Mouse (Mus musculus) mesoderm, embryonic 11.5 days (tissue): ENCODE measurements around the gene Dpp10.

Source experiments
- DNase-seq: peaks from one replicate; pipeline ENCODE4 v3.0.0-alpha.2; 2012; ENCODE audit warnings: low read depth, low spot score

The Dpp10 gene

DNA sequence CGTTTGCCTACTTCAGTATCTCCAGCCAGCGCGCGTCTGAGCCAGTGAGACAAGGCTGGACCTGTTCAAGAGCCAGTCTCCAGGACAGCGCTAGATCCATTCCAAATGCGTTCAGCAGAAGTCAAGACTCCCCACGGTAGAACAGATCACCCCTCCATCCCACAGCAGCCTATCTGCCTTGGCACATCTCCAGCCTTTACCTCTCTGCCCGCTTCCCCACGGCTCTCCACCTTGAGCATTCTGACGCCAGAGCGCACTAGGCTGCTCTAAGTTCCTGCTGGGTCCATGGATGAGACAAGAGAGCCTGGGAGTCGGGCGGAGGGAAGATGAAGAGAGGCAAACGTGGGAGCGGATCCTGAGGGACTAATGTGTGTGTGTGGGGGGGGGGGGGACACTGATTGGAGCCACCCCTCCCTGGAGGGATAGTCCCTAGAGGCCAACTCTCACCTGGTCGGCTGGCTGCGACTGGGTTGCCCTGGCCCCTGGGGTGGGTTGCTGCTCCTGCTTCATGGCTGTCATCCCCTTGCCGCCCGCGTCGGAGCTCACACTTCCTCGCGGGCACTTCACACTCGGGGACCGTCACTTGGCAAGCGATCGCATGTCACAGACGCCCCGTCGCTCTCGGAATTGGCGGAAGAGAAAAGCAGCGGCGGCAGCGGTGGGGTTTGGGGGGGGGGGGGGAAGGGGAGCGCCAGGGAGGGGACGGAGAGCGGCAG, at the start of gene Dpp10:
Gene Dpp10, minus strand, starts transcription at position 635 of the 716 bp plus-strand sequence.
- DNase-seq, result peak; percentile 18

DNA sequence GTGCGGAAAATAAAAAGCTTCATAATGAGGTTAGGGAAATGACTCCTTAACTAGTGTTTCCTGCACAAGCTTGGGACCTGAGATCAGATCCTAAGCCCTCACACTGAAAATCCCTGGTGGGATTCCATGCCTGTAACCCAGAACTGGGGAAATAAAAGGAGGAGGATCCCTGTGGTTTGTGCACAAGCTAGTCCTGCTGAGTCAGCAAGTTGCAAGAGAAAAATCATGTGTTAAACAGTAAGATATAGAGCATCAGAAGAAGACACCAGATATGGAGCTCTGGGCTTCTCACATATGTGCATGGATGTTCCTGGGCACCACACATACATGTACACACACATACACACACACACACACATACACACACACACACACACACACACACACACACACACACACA, 3.2 kb upstream of the Dpp10 start:
- no peak for DNase-seq

DNA sequence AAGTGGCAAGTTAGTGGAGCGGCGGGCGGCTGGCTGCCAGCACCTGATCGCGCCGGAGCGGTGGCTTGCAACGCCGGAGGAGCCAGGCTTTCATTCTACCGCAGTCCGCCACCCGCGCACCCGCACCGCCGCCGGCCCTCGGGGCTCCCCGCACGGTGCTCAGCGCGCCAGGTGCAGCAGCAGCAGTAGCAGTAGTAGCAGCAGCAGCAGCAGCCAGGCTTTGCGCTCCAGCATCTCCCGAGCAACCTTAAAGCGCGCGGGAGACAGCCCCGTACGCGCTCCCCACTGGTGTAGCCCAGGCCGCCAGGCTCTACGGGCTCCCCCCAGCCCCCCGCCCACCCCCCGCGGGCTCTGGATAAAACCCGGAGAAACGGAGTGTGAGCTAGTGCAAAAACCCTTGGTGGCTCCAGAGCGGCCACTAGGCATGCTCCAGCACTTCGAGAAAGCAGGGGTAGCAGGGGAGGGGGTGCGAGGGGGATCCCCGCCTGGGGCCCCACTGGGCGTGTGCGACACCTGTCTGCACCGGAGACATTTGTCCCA, 472 bp upstream of the Dpp10 start:
- DNase-seq, result peak; percentile 26

DNA sequence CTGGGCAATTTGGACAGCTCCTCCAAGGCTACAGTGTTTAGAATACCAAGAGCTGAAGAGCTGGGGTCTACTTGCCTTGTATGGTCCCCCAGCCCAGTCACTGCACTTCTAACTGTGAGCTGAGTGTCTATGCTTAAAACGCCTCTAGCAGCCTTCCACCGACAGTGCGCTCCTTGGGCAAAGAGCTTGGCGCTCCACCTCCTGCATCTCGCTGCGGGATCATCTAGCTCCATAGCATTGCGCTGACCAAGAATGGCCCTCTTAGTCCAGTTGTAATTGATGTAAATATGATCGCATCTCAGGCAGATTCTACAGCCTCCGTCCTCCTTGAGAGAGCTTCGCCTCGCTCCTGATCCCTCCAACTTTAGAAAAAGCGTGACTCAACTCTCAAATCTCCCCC, 1.2 kb downstream of the Dpp10 start:
- peak; percentile 15 for DNase-seq

DNA sequence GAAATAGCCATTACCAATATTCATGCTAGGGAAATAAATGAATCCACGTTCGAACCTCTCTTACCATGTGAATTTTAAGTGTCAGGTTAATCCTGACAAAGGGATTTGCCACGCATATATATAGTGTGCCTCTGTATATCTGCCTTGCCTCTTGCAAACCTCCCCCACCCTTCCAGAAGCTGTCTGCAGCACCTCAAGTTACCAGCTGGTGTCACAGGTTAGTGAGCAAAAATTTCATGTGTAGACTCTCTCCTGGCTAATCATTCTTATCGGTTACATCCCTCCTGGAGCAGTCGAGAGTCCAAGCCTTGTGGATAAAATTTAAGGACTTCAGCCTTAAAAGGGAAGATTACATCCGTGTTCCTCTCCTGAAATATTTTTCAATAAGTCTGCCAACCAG, 1.9 kb downstream of the Dpp10 start:
- DNase-seq, result no peak

DNA sequence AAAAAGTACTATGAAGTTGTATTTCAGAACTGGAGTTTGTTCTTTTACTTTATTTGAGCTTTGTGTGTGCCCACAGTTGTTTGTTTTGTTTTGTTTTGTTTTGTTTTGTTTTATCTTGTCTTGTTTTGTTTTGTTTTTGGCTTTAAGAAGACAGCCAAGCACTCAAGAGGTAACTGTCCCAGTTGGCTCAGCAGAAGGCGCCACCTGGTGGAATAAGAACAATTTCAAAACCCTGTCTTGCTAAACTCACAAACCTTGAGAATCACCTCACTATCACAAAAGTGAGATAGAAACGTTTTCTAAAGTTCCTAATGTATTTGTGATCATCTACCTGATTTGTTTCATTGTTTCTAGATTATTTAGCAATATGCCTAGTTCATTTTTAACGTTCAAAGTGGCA, 3.8 kb downstream of the Dpp10 start:
- peak; percentile 27 for DNase-seq

DNA sequence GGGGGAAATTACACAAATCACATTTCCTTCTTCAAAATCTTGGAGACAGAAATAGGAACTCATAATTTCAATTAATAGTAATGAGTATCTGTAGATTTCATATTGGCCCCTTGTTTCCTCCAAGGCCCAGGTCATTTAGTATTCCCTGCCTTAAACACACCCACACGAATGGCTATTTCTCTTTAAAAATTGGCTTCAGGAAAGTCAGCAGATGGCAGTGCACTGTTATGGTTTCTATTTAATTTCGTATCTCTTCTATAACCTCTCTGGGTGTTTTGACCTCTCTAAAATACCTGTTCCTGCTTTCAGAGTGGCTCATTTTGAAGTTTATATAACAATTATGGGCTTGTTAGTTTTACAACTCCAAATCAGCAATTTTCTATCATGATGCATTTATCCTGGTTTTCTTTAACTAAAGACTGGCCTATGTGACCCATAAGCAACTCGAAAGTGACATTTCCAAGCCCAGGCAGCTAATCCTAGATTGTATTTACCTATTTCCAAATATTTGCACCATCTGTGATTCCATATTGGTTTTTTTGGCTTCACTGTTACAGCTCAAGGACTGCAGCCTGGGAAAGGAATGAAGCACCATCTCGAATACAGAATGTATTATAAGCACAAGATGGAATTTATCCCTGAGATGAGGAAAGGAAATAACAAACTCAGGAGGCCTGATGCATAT, 9.9 kb downstream of the Dpp10 start:
- no peak for DNase-seq

DNA sequence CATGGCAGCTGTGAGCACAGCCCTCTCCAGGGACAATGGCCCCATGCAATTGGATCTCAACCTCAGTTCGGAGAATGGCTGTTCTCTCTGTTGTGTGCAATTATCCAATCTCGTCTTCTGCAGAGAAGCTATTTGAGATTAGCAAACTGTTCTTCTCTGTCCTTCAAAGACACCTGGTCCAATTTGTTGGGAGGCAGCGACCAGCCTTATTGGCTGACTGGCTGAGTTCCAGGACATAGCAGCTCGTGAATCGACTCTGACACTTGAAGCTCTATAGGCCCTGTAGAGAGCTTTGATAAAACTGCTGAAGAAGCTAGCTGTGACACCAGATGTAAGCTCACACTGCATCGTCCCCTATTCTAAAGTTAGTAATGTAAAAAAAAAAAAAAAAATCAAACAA, 12.7 kb downstream of the Dpp10 start:
- DNase-seq, result no peak

DNA sequence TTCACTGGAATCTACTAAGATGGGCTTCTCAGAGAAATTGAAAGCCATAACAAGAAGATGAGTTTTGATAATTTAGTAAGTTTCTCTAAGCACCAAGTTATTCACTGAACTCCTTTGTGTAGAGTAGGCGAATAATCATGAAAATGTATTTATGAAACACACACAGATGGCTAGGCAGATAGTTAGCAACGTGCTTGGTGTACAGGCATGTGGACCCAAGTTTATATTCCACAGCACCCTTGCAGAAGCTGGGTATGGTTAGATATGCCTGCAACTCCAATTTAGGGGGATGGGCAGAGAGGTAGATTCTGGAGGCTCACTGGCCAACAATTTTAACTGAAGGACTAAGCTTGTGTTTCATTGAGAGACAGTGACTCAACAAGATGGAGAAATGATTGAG, 13.4 kb downstream of the Dpp10 start:
- no peak for DNase-seq

DNA sequence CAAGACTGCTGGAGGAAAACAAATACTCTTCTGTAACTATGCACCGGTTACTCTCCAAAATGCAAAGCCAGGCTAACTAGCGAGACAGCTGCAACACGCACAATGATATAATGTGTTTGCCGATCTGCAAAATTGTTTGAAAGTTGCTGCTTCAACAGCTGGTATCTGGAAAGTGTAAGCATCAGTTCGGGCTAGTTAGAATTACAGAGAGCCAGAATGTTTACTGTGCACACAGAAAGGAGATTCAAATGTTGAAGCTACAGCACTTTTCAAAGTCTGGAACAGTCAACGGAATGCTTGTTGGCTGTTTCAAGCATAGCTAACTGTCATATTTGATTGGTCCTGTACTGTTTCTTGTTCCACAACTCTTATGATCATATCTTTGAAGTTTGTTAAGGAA, 42.6 kb downstream of the Dpp10 start:
- DNase-seq, result no peak

DNA sequence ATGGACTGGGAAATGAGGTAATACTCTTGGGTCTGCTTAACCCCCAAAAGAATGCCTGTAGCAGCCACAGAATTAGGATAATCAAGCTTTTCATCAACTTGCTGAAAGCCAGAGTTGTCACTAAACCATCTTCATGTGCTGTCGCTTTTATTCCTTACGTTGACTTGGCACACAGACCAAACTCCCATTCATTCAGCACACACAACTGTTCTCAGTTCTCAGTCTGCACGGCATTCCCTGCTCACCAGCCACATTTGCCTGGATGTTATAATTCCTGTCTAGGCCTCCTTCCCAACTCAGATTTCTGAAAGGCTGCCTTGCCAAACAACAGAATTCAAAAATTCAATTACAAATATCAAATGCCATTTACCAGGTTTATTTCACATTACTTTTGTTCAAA, 49.6 kb downstream of the Dpp10 start:
- DNase-seq, result no peak

DNA sequence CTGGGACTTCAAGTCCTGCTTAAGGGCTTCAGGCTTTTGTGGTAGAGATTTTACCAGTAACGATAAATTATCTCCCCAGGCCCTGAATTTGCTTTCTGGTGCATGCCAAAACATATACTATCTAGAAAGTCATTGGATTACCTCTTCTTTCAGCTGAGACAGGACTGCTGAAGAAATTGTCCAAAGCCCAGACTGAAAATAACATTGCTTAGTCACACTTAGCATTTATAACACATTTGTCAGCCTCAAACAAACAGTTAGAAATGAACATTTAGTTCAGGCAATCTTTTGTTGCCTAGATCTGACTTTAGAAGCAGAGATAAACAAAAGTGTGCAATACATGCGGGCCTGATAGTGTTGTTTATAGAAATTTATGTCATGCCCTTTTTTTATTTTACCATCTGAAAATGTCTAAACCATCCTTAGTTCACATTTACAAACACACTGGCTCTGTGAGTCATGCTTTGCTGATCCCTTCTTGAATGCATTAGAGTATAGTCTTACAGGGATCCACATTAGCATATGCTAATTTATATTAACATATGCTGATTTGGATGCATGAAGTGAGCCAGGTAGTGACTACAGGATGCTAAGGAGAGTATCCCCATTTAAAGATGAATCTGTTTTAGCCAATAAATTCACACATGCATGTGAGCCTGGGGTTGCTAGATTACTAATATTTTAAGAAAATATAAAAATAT, 59.9 kb downstream of the Dpp10 start:
- DNase-seq, result no peak

DNA sequence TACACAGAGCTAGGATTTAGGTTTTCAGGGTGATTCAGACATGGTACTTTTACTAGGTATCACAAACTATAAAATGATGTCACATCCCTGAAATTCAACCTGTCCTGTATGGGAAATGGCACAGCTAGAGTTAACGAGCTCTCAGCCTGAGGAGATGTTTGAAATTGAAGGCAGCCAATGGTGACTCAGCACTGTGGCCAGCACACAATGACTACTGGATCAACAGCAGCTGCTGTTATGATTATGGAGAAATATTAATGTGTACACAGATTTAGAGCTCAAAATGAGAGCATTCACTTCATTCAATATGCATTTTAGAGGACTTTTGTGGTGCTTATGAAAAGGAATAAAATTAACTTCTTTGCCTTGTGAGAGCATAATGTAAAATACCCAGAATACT, 66.8 kb downstream of the Dpp10 start:
- no peak for DNase-seq

DNA sequence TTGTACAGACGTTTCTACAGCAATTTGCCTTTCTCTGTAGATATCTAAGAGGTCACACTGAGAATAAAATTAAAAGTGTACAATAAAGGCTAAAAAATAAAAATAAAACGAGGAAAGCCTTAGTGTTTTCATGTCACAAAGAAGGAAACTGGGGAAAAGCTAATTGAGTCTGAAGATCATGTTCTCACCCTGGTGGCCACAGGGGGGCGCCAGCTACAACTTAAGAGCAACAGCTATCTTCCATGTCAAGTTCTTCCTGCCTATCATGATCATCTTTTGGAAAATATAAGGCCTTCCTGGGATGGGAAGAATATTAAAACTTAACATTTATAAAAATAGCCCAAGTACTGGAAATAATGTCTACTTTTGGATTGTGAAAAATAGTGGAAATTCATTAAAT, 70.7 kb downstream of the Dpp10 start:
- DNase-seq, result peak; percentile 28

DNA sequence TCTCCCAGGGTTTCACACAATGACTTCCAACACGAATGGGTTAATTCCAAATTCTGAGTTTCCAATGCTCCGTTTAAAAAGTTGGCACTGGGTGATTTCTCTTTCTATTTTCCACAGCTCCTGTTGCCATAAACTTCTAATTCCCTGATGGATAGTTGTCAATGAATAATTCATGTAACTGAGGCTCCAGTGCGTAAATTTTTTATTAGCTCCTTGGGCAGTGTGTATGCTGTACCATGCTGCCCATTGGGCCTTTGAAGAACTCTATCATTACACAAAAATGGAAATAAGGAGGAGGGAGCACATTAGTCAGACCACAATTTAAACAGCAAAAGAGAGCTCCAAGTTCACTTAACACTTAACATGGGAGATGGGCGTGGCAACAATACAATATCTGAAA, 99.2 kb downstream of the Dpp10 start:
- DNase-seq, result no peak

DNA sequence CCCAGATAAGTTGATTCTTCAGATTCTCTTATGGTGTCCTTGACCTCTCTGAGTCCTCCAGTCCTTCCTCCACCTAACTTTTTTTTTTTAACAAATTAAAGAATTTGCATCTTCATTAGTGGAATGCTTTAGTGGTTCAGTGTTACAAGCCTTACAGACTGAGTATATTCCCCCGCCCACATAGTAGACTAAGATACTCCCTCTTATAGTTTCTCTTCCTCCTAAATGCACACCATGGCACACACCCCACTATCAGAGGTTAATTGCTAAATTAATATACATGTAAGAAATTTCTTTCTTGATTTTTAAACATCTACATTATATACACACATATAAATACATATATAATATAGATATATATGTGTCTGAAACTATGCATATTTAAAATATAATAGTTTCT, 104.5 kb downstream of the Dpp10 start:
- no peak for DNase-seq

DNA sequence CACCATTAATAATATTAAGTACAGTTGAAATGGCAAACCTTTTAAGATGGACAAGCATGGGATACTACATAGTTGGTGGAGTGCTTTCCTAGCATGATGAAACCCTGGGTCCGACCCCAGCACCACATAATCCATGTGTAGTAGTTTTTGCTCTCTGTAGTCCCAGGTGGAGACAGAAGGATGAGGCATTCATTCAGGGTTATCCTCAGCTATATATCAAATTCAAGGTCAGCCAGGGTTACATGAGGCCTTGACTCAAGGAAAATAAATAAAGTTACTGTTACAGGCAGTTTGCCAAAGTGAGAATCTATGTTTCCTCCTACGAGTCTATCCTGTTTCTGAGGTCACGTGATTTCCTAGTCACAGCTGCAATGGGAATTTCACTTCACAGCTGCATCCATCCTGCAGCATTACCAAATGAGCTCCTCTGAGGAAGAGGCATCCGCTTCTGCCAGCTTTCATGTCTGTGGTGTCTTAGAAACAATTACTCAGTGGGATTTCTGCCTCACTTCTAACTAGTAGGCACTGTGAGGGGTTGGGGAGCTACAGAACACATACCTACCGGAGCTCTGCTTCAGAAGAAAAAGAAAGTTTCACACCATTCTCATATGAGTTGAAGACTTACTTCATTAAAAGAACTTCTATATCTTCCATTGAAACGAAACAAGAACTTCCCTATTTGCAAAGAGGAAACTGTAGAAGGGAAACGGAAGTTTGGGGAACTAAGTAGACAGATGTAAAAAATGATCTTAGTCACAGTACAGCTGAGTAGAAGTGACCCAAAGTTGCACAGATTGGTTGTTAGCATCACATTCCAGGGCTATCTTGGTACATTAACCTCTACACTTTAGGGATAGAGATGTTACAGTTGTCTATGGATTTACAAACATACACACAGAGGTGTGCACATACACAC, 111.3 kb downstream of the Dpp10 start:
- DNase-seq, result peak; percentile 12

DNA sequence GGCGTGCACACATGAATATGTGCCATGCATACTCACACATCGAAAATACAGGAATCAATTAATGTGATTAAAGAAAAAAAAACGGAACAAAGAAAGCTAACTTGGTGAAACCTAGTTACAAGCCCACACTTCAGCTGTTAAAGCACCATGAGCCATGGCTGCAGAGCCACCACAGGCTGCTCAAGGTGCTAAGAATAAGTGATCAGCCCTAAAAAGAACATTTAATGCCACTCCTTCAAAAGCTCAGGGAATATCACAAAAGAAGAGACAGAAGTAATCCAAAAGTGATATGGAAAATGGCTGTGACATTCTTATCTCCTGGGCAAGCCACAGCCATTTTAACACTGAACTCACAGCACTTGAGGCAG, 117.4 kb downstream of the Dpp10 start:
- no peak for DNase-seq

DNA sequence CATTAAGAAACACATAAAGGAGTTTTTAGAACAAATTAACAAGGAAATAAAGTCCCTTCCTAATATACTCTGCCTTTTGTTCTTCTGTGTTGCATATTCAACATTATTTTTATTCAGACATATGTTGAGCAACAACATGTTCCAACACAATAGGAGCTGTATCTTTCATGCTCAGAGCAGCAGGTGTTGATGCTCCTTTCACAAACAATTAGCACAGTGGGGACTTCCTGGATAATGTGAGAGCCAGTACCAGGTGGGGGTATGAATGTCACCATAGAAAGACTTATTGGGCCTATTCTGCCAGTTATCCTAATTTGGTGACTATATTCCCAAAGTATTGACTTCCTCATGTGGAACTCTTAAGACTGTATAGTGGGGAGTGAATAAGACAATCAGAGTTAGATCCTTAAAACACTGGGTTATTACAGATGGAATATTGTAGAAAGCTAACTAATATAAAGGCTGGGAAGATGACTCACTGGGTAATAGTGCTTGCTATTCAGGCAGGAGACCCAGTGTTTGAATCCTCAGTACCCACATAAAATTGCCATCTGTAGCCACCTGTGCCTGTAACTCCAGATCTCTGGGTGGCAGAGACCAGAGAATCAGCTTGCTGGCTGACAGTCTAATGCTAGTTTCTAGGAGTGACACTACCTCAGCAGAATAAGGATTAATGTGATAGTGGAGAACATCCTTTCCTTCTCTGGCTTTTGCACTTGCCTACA, 117.9 kb downstream of the Dpp10 start:
- no peak for DNase-seq

DNA sequence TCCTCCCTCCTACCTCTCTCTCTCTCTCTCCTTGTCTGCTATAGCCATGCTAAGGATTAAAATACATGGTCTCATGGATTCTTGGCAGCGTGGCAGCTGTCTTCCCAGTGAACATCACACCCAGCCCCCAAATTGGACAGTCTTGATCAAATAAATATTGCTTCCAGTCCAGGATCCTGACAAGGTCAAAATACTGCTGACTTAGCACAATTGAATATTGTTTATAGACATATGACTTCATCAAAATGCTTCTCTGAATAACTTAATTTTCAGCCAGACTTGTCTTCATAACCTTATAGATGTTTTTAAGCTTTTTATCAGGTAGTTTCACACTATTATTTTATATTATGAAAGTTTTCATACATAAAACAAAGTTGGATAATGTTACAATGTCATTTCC, 120.5 kb downstream of the Dpp10 start:
- DNase-seq, result no peak

DNA sequence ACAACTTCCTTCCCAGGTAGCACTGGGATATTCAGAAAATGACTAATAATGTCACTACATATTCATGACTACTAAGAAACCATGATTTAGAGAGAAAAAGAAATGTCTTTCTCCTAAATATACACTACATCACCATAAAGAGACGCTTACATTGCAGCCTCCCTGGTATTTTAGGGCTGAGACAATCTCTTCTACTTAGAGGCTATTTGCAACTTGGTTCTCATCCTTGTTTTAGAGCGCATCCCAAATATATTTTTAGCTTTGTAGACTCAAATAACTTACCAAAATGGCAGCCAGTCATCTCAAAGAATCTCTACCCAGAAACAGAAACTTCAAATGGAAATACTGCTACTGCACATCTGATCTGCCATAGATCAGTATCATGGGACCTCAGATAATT, 121.5 kb downstream of the Dpp10 start:
- no peak for DNase-seq
